Mouse (Mus musculus) embryo, embryonic 10 days (tissue): ENCODE data around the gene Pik3r2.
"Not testable (repeated sequence)": the region's sequence is repeated elsewhere in the genome, so short reads cannot be mapped to it uniquely, and the experiment has no call there.

Experiments
- DNase-seq: peaks from one replicate; pipeline ENCODE4 v3.0.0-alpha.2; 2015; ENCODE audit warnings: low spot score

Gene Pik3r2

GRCm38 (mm10) chr8:70776496-70777444, at the start of gene Pik3r2:
Pik3r2 (minus strand) TSS chr8:70776713.
- DNase-seq: peak; percentile 98

- no peak for DNase-seq
These were observed 49.3 kb upstream of the Pik3r2 start for GRCm38 (mm10) chr8:70825816-70826215.

GRCm38 (mm10) chr8:70823802-70824201, 47.3 kb upstream of the Pik3r2 start:
- DNase-seq: no peak

- DNase-seq: not testable (repeated sequence)
These were observed 46.1 kb upstream of the Pik3r2 start for GRCm38 (mm10) chr8:70822594-70822993.

GRCm38 (mm10) chr8:70821992-70822391, 45.5 kb upstream of the Pik3r2 start:
- no peak for DNase-seq

- peak; percentile 94 for DNase-seq
These were observed 45.0 kb upstream of the Pik3r2 start for GRCm38 (mm10) chr8:70821399-70821962.

- peak; percentile 91 for DNase-seq
These were observed 43.8 kb upstream of the Pik3r2 start for GRCm38 (mm10) chr8:70820101-70820935.

- DNase-seq: peak; percentile 48
These were observed 40.2 kb upstream of the Pik3r2 start for GRCm38 (mm10) chr8:70816679-70817078.

- DNase-seq: no peak
These were observed 36.4 kb upstream of the Pik3r2 start for GRCm38 (mm10) chr8:70812885-70813284.

- DNase-seq: no peak
These were observed 35.5 kb upstream of the Pik3r2 start for GRCm38 (mm10) chr8:70812055-70812454.

- DNase-seq: no peak
These were observed 34.6 kb upstream of the Pik3r2 start for GRCm38 (mm10) chr8:70810962-70811680.

GRCm38 (mm10) chr8:70808955-70809701, 32.6 kb upstream of the Pik3r2 start:
- no peak for DNase-seq

- DNase-seq: no peak
These were observed 31.7 kb upstream of the Pik3r2 start, which contains the start of gene Il12rb1 for GRCm38 (mm10) chr8:70808239-70808638. Il12rb1 (plus strand) TSS chr8:70808449.

GRCm38 (mm10) chr8:70807304-70807703, 30.8 kb upstream of the Pik3r2 start:
- DNase-seq: no peak

- no peak for DNase-seq
These were observed 30.0 kb upstream of the Pik3r2 start for GRCm38 (mm10) chr8:70806541-70806940.

GRCm38 (mm10) chr8:70804481-70805206, 28.1 kb upstream of the Pik3r2 start, which contains the start of gene Mast3:
Mast3 (minus strand) TSS chr8:70805054.
- DNase-seq: peak; percentile 91

GRCm38 (mm10) chr8:70803761-70804480, 27.4 kb upstream of the Pik3r2 start:
- DNase-seq: no peak

GRCm38 (mm10) chr8:70802786-70803510, 26.4 kb upstream of the Pik3r2 start:
- DNase-seq: no peak

GRCm38 (mm10) chr8:70801830-70802229, 25.3 kb upstream of the Pik3r2 start:
- no peak for DNase-seq
